Mouse (Mus musculus) frontal cortex, adult 2 months (tissue): ENCODE results near the gene Tacr2. TPM values are rescaled to one million over a fixed set of nuclear protein-coding genes. Genes with fewer than 3 reads are reported as not detected.

Experiments used
- DNase-seq, 2 experiments: peaks; one replicate each; pipeline ENCODE4 v3.0.0; 2022; ENCODE audit warnings: low spot score in 1 of 2; ENCODE audit errors: extremely low spot score in 1 of 2
- polyA plus RNA-seq: library from polyadenylated mRNA; depleted of rRNA; stranded (reverse); fragments of >200 nt; gene quantifications from 2 replicates; pipeline ENCODE4 v1.2.3, GENCODE M21; 2012; rRNA removed

The Tacr2 gene
- polyA plus RNA-seq, 1 experiment = 0.18 TPM

DNA sequence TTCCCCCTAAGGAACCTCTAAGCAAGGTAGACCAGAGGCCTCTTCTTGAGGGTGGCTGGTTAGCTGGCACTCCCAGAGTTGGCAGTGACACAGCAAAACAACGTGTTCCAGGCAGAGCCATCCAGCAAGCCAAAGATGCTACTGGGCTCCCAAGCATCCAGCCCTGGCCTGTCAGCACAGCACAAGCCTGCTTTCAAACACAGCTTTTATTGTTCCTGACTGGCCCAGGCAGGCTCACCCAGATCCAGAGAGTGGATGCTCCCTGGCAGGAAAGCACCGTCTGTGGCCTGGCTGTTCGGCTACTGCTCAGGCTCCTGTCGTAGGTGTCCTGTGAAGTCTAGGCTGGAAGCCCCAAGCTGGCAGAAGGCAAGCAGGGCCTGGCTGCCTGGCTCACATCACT, 41.9 kb downstream of the Tacr2 start:
- peak; percentile 18 to 44 for DNase-seq

DNA sequence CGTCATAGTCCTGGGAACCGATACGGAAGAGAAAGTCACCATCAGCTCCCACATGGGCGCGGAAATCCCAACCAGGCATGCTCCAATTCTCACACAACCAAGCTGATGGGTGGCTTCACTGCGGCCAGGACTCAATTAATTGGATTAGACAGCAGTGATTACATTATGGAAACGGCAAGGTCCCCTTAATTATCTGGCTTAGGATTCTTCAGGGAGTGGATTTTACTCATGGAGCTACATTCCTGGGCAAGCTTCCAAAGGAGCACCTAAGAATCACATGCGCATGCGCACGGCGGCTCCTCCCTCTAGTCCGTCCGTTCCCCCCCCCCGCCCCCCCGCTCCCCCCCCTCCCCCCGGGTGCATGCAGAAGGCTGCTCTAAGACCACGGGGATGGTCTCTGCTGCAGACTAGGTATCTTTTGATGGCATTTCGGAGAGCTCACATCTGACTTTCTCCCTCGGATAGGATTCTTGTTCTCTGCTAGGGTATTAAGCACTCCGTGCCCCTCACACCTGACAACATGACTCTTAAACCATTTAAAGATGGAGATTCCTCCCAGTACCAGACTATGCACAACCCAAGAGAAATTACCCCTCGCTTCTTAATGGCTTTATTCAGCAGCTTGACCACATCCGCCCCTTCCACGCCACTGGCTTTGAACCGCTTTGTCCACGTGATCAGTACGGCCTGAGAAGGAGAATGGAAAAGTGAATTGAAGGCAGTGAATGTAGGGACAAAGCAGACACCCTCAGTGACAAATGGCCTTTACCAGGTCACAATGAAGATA, 44.0 kb downstream of the Tacr2 start:
- DNase-seq = no peak

DNA sequence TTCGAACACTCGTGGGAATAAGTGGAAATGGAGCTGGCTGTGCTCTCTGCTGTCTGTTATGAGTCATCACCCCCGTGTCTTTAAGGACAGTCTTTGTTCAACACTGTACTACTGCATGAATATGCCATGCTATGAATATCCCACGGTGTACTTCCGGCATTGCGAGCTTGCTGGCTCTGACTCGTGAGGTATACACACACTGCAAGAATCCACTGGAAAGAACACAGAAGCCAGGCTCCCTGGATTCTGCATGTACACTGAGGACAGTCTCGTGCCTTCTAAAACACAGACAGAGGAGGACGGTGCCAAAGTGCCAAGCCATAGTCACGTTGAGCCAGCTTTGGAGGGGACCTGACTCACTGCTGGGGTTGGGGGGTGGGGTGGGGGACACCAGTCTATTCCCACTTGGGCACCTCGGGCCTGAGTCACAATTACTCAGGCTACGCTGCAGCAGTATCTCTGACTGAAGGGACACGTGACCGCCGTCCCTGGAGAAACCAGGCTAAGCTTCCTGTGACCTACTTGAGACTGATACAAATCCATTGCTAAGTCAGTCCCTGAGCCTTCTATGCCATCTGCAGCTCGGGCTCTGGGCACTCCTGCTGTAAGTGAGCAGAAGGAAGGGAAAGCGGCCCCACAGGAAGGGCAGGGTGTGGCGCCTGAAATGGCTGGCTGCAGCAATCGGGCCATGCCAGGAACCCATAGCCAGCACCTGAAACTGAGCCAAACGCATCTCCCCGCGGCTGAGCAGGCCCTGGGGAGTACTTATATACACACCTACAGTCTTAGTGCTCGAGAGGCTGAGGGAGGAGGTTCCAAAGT, 48.0 kb downstream of the Tacr2 start:
- peak; percentile 44 to 74 for DNase-seq

GRCm38 (mm10) chr10:62305090-62305489, 52.9 kb downstream of the Tacr2 start:
- no peak for DNase-seq

DNA sequence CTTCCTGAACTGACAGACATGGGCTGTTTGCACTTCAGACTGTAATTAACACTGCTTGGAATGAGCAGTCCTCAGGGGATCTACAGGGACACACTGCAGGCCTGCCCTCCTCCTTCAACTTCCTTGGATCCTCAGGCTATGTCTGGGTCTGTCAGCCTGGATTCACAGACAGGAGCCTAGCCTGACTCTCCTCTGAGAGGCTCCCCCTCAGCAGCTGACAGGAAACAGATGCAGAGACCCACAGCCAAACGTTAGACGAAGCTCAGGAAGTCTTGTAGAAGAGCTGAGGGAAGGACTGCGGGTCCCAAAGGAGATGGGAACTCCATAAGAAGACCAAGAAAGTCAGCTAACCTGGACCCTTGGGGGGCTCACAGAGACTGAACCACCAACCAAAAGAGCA, 54.2 kb downstream of the Tacr2 start:
- no peak for DNase-seq

DNA sequence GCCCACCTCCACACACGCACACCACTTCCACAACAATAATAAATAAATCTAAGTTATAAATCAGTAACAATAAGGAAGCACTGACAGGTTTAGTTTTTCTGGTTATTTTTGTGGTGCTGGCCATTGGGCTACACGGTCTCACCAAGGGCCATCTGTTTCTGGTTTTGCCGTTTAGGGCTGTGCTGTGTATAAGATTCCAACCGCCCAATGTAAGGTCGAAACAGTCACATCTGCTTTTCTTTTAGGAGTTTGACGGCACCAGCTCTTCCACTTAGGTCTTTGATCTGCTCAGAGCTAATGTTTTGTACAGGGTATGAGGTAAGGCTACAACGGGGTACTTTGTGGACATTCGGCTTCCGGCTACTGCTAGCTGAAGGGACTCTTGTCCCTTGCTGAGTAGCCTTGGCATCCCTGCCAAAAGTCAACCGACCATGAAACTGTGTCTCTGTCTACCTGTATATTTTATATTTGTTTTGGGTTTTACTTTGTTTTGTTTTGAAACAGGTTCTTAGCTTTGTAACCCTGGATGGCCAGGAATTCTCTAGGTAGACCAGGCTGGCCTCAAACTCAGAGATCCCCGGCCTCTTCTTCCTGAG, 56.8 kb downstream of the Tacr2 start:
- no peak for DNase-seq

- no peak for DNase-seq
Measured at GRCm38 (mm10) chr10:62309593-62309992, 57.4 kb downstream of the Tacr2 start.

GRCm38 (mm10) chr10:62310259-62311039, 58.2 kb downstream of the Tacr2 start:
- DNase-seq = no peak

GRCm38 (mm10) chr10:62311464-62311863, 59.2 kb downstream of the Tacr2 start:
- DNase-seq = peak in 1 of 2 experiments; percentile 42

GRCm38 (mm10) chr10:62313140-62313539, 60.9 kb downstream of the Tacr2 start:
- DNase-seq = no peak

- DNase-seq = no peak
Measured at GRCm38 (mm10) chr10:62313885-62314424, 61.7 kb downstream of the Tacr2 start.

Other genes with a start within 250 kb of the Tacr2 start
- gene Neurog3, start 119.3 kb upstream of the Tacr2 start, polyA plus RNA-seq = 0.08 and 0.29 TPM in 2 replicates
- gene Fam241b, start 108.5 kb upstream of the Tacr2 start, polyA plus RNA-seq = 42.2 and 45.7 TPM in 2 replicates
- 29.5 and 39.0 TPM in 2 replicates for gene Tspan15, start 21.2 kb upstream of the Tacr2 start, polyA plus RNA-seq
- gene Hk1, start 127.5 kb downstream of the Tacr2 start, polyA plus RNA-seq = 206 and 220 TPM in 2 replicates
- 14.2 and 16.0 TPM in 2 replicates for gene Hkdc1, start 170.1 kb downstream of the Tacr2 start, polyA plus RNA-seq
- 0.95 and 1.1 TPM in 2 replicates for gene 4930507D05Rik, start 197.1 kb downstream of the Tacr2 start, polyA plus RNA-seq
- 30.0 and 33.8 TPM in 2 replicates for gene Supv3l1, start 197.3 kb downstream of the Tacr2 start, polyA plus RNA-seq
- 37.0 and 41.5 TPM in 2 replicates for gene Vps26a, start 234.4 kb downstream of the Tacr2 start, polyA plus RNA-seq